Mouse (Mus musculus) cortical plate, adult 2 months (tissue): Measurements from ENCODE around the gene Rpl11.

Experiments used
- CTCF ChIP-seq: fragments of 200-500 bp; IDR thresholded peaks from 2 replicates; pipeline ENCODE4 v1.5.1; 2011; ENCODE audit warnings: mild to moderate bottlenecking, control low read depth, low read length; ENCODE audit not compliant: insufficient read depth; ENCODE audit errors: extremely low read depth
- POLR2A ChIP-seq: fragments of 200-500 bp; IDR thresholded peaks from 2 replicates; pipeline ENCODE4 v1.6.1; 2011; ENCODE audit warnings: mild to moderate bottlenecking, low read length, control low read depth; ENCODE audit not compliant: insufficient read depth; ENCODE audit errors: extremely low read depth

- TF ChIP-seq POLR2A (no peak), CTCF (no peak)
These were observed 46.4 kb downstream of the Rpl11 start for GRCm38 (mm10) chr4:136006821-136007220.
